Mouse (Mus musculus) hindbrain, postnatal 0 days (tissue): ENCODE data around the gene Casd1. TPM values are rescaled to one million over a fixed set of nuclear protein-coding genes. Genes with fewer than 3 reads are reported as not detected.

Experiments
- ATAC-seq: fragments of 200-750 bp; cut with Nextera tagmentation; 2 replicates; pipeline ENCODE4 v1.8.0; 2017; ENCODE audit warnings: mild to moderate bottlenecking, moderate TSS enrichment, moderate library complexity
- DNase-seq: peaks from one replicate; pipeline ENCODE4 v3.0.0-alpha.2; 2015; ENCODE audit warnings: low spot score
- H3K27ac ChIP-seq: fragments of 300-500 bp; sonication (generic); 2 replicates; pipeline ENCODE4 v1.5.1; 2014; ENCODE audit warnings: mild to moderate bottlenecking
- H3K27me3 ChIP-seq: fragments of 300-500 bp; sonication (generic); 2 replicates; pipeline ENCODE4 v1.6.1; 2014; ENCODE audit warnings: low read length, mixed read lengths; ENCODE audit not compliant: insufficient read depth
- H3K36me3 ChIP-seq: fragments of 300-500 bp; sonication (generic); 2 replicates; pipeline ENCODE4 v1.6.1; 2014; ENCODE audit warnings: low read length, mixed read lengths; ENCODE audit not compliant: insufficient read depth
- H3K4me1 ChIP-seq: fragments of 300-500 bp; sonication (generic); 2 replicates; pipeline ENCODE4 v1.6.1; 2014; ENCODE audit warnings: antibody characterized with exemption, low read length, mixed read lengths; ENCODE audit not compliant: insufficient read depth
- H3K4me2 ChIP-seq: fragments of 300-500 bp; sonication (generic); 2 replicates; pipeline ENCODE4 v1.6.1; 2014; ENCODE audit warnings: low read depth, mild to moderate bottlenecking, low read length, moderate library complexity, mixed read lengths
- H3K4me3 ChIP-seq: fragments of 300-500 bp; sonication (generic); 2 replicates; pipeline ENCODE4 v1.5.1; 2014; ENCODE audit warnings: low read length
- H3K9ac ChIP-seq: fragments of 300-500 bp; sonication (generic); replicated peaks from 2 replicates; pipeline ENCODE4 v1.6.1; 2014; ENCODE audit warnings: mild to moderate bottlenecking, low read length, moderate library complexity, mixed read lengths
- H3K9me3 ChIP-seq: fragments of 300-500 bp; sonication (generic); 2 replicates; pipeline ENCODE4 v1.6.1; 2016; ENCODE audit warnings: low read length, mixed read lengths
- CTCF ChIP-seq: IDR thresholded peaks from 2 replicates; pipeline ENCODE4 v1.5.1; 2016; ENCODE audit warnings: antibody characterized with exemption, control low read depth, low read depth
- WGBS: fragments of 180-500 bp; shearing (Covaris S2); extraction: QIAGEN DNeasy Blood & Tissue Kit; methylation state at CpG from one replicate; pipeline ENCODE4 v1.1.7; 2014; 5-methylcytosine and 5-hydroxymethylcytosine counted together
- polyA plus RNA-seq: library from polyadenylated mRNA; unstranded; fragments of >200 nt; fragmentation: Nextera tagmentation; extraction: Ambion mirVana; gene quantifications from 2 replicates; pipeline ENCODE4 v1.2.1, GENCODE M21; 2015
- total RNA-seq: library from RNA; depleted of rRNA; stranded (reverse); fragments of >200 nt; gene quantifications from 2 replicates; pipeline ENCODE4 v1.2.3, GENCODE M21; 2014

Gene Casd1
- total and polyA plus RNA-seq, 2 experiments from 2014 or later = 40.2 to 68.9 TPM

- H3K4me2 ChIP-seq = no peak overlapping the region
- no peaks in the 10 kb centered on the region for H3K36me3 ChIP-seq
- WGBS = 92% methylated on average over 3 of the region's 3 CpGs
- no peaks in the 10 kb centered on the region for H3K9me3 ChIP-seq
- H3K4me1 ChIP-seq = no peaks in the 10 kb centered on the region
- H3K9ac ChIP-seq = no peak overlapping the region
- no peak overlapping the region for H3K27ac ChIP-seq
- H3K27me3 ChIP-seq = no peaks in the 10 kb centered on the region
- DNase-seq (no peak), ATAC-seq (no peak)
- TF ChIP-seq CTCF = no peak
- H3K4me3 ChIP-seq = no peak overlapping the region
Measured at GRCm38 (mm10) chr6:4588722-4589121, 11.9 kb upstream of the Casd1 start.

GRCm38 (mm10) chr6:4590089-4590488 lies 10.6 kb upstream of the Casd1 start:
- no peak for TF ChIP-seq CTCF
- no peak overlapping the region for H3K27ac ChIP-seq
- H3K4me2 ChIP-seq = no peak overlapping the region
- ATAC-seq (no peak), DNase-seq (no peak)
- H3K4me3 ChIP-seq = no peak overlapping the region
- no peaks in the 10 kb centered on the region for H3K27me3 ChIP-seq
- no peaks in the 10 kb centered on the region for H3K4me1 ChIP-seq
- no peaks in the 10 kb centered on the region for H3K9me3 ChIP-seq
- WGBS = 71% methylated on average over 8 of the region's 8 CpGs
- no peaks in the 10 kb centered on the region for H3K36me3 ChIP-seq
- H3K9ac ChIP-seq = no peak overlapping the region

DNA sequence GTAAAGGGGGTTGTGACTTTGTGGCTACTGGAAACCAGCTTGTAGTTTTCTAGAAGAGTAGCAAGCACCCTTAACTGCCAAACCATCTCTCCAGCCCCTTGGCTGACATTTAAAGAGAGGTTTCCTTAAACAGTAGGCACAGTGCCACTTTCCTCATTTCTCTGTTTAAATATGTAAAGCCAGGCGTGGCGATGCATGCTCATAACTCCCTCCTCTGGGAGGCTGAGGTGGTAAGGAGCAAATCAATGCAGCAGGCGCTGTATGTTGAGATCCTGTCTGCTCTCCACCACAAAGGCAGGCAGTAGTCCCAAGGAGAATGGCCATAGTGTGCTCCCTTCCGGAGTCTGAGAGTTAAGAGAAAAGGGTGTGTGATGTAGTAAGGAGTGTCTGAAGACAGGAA lies 2.9 kb upstream of the Casd1 start:
- Histone ChIP-seq H3K4me3 (no peak overlapping the region), H3K36me3 (no peaks in the 10 kb centered on the region), H3K9ac (no peak overlapping the region), H3K4me2 (no peak overlapping the region), H3K4me1 (0 out of 2 replicates have a peak, but pooled peaks cover 14% of the 10 kb centered on the region), H3K9me3 (no peaks in the 10 kb centered on the region), H3K27me3 (no peaks in the 10 kb centered on the region), H3K27ac (no peak overlapping the region)
- DNase-seq (no peak), ATAC-seq (no peak)
- 57% methylated on average over 4 of the region's 4 CpGs for WGBS
- no peak for TF ChIP-seq CTCF

DNA sequence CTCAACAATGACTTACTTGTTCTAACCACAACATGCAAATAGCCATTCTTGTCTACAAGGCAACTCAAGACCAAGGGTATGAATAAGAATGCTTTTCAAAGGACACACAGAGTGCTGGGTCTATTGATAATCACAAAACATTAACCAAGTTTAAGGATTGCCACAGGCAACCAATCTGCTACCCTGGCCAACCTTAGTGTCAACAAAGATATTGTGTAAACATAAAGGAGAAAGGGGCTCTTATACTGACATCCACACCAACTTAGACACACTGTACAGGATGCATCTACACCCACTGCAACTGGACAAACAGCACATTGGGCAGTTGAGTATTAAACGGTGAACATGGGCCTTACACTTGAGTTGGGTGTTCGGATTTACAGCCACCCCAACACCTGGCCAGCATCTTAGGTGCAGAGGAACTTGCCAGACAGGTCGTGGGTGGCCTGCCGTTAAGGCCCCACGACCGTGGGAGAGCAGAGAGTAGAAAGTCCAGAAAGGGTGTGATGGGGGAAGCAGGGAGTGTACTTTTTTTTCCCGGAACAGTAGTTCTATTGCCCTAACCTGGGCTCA lies 468 bp upstream of the Casd1 start:
- ATAC-seq (peak; percentile 41), DNase-seq (peak; percentile 16)
- 26% methylated on average over 7 of the region's 7 CpGs for WGBS

GRCm38 (mm10) chr6:4601297-4601931 lies 775 bp downstream of the Casd1 start:
- Histone ChIP-seq H3K27me3 (no peaks in the 10 kb centered on the region), H3K4me2 (peak overlapping the region; percentile 92), H3K4me1 (0 out of 2 replicates have a peak, but pooled peaks cover 14% of the 10 kb centered on the region), H3K4me3 (peak overlapping the region; percentile 80), H3K9ac (peak overlapping the region; percentile 97), H3K27ac (peak overlapping the region; percentile 94), H3K36me3 (no peaks in the 10 kb centered on the region), H3K9me3 (no peaks in the 10 kb centered on the region)
- ATAC-seq (peak; percentile 80), DNase-seq (peak; percentile 36)
- WGBS = 6% methylated on average over 29 of the region's 58 CpGs
- no peak for TF ChIP-seq CTCF

More for the DNA sequence above, 468 bp upstream of the Casd1 start:
- peak overlapping the region; percentile 97 for H3K9ac ChIP-seq
- H3K4me2 ChIP-seq = peak overlapping the region; percentile 92
- no peaks in the 10 kb centered on the region for H3K9me3 ChIP-seq
- no peak for TF ChIP-seq CTCF
- H3K4me1 ChIP-seq = 0 out of 2 replicates have a peak, but pooled peaks cover 14% of the 10 kb centered on the region
- H3K36me3 ChIP-seq = no peaks in the 10 kb centered on the region
- H3K4me3 ChIP-seq = peak overlapping the region; percentile 80
- H3K27me3 ChIP-seq = no peaks in the 10 kb centered on the region
- H3K27ac ChIP-seq = peak overlapping the region; percentile 94

GRCm38 (mm10) chr6:4602012-4602411 lies 1.4 kb downstream of the Casd1 start:
- no peak overlapping the region for H3K9ac ChIP-seq
- 42% methylated on average over 5 of the region's 5 CpGs for WGBS
- no peaks in the 10 kb centered on the region for H3K27me3 ChIP-seq
- 0 out of 2 replicates have a peak, but pooled peaks cover 14% of the 10 kb centered on the region for H3K4me1 ChIP-seq
- DNase-seq (no peak), ATAC-seq (no peak)
- H3K27ac ChIP-seq = no peak overlapping the region
- peak overlapping the region; percentile 80 for H3K4me3 ChIP-seq
- peak overlapping the region; percentile 92 for H3K4me2 ChIP-seq
- no peak for TF ChIP-seq CTCF
- no peaks in the 10 kb centered on the region for H3K36me3 ChIP-seq
- no peaks in the 10 kb centered on the region for H3K9me3 ChIP-seq

- WGBS = 81% methylated on average over 4 of the region's 4 CpGs
- TF ChIP-seq CTCF = no peak
- Histone ChIP-seq H3K4me2 (no peak overlapping the region), H3K27me3 (no peaks in the 10 kb centered on the region), H3K9me3 (no peaks in the 10 kb centered on the region), H3K9ac (no peak overlapping the region), H3K36me3 (no peaks in the 10 kb centered on the region), H3K27ac (no peak overlapping the region), H3K4me3 (no peak overlapping the region), H3K4me1 (0 out of 2 replicates have a peak, but pooled peaks cover 7% of the 10 kb centered on the region)
- no peak for ATAC-seq
- no peak for DNase-seq
Measured at GRCm38 (mm10) chr6:4606394-4606793, 5.8 kb downstream of the Casd1 start.
